Mouse (Mus musculus): ENCODE results near the gene Tmem14c.

GRCm38 (mm10) chr13:41000140-41000925 is 15.8 kb upstream of the Tmem14c start:
- TF ChIP-seq EP300 (IDR thresholded peaks at IDR 0.05; ENCODE audit: low read depth) (no peak), CTCF (IDR thresholded peaks at IDR 0.05; ENCODE audit: low read depth) (peak; percentile 41)

All from heart, postnatal 0 days (tissue).